Mouse (Mus musculus) CH12.LX (cell line): ENCODE measurements at regions not wholly inside any gene's neighbourhood (a gene's known extent, or its start where the extent isn't known, plus 50 kb on each side); places are given as distances from the start of the nearest gene placed in this dataset.

ENCODE experiments used
- DNase-seq: peaks from one replicate; pipeline ENCODE4 v3.0.0-alpha.2; 2013; ENCODE audit errors: extremely low read depth
- H3K27ac ChIP-seq: 2 replicates; pipeline ENCODE4 v1.5.1; 2012; ENCODE audit warnings: low read depth, mild to moderate bottlenecking, control low read depth, moderate library complexity; ENCODE audit not compliant: insufficient read depth
- H3K27me3 ChIP-seq: replicated peaks from 2 replicates; pipeline ENCODE3; 2012; ENCODE audit warnings: inconsistent platforms
- H3K36me3 ChIP-seq, 2 experiments: replicated peaks in 1 of 2; 2 replicates each; pipeline versions ENCODE3 to v1.6.1; 2012; ENCODE audit warnings: inconsistent platforms in 1 of 2, low read length in 1 of 2, mild to moderate bottlenecking in 1 of 2, mixed read lengths in 1 of 2, moderate library complexity in 1 of 2; ENCODE audit not compliant: control insufficient read depth in 1 of 2, insufficient read depth in 1 of 2
- H3K4me1 ChIP-seq, 2 experiments: 2 replicates each; pipeline ENCODE4 v1.6.1; 2012; ENCODE audit warnings: inconsistent platforms in 1 of 2, moderate library complexity in 1 of 2; ENCODE audit not compliant: insufficient read depth in 2 of 2, control insufficient read depth in 1 of 2
- H3K4me2 ChIP-seq: 2 replicates; pipeline ENCODE4 v1.6.1; 2012; ENCODE audit warnings: low read depth, mild to moderate bottlenecking, control low read depth; ENCODE audit not compliant: poor library complexity, insufficient read depth, severe bottlenecking
- H3K4me3 ChIP-seq, 3 experiments: fragments of 150-350 bp in 1 of 3; sonication (generic) in 1 of 3; replicated peaks in 1 of 3; 2 replicates each; pipeline versions ENCODE3 to v1.5.1; 2011 to 2012; ENCODE audit warnings: low read depth in 2 of 3, low read length in 2 of 3, mild to moderate bottlenecking in 2 of 3, moderate library complexity in 2 of 3, control low read depth in 1 of 3, improper control_type of control experiment in 1 of 3, inconsistent platforms in 1 of 3, mixed read lengths in 1 of 3; ENCODE audit not compliant: poor library complexity in 1 of 3
- H3K79me2 ChIP-seq: replicated peaks from 2 replicates; pipeline ENCODE4 v1.6.1; 2012; ENCODE audit warnings: mild to moderate bottlenecking, moderate library complexity; ENCODE audit not compliant: control insufficient read depth, poor library complexity, insufficient read depth, severe bottlenecking; ENCODE audit errors: extremely low read depth
- H3K9ac ChIP-seq: 2 replicates; pipeline ENCODE4 v1.6.1; 2012; ENCODE audit warnings: low read depth, mild to moderate bottlenecking, control low read depth, moderate library complexity; ENCODE audit not compliant: insufficient read depth
- H3K9me3 ChIP-seq: replicated peaks from 2 replicates; pipeline ENCODE3; 2012; ENCODE audit warnings: low read length, inconsistent platforms, mixed read lengths
- CTCF ChIP-seq, 2 experiments: IDR thresholded peaks in 1 of 2; conservative IDR thresholded peaks in 1 of 2; 2 replicates each; pipeline ENCODE4 v1.5.1; 2011 to 2012; ENCODE audit warnings: low read depth in 2 of 2, low read length in 2 of 2, improper control_type of control experiment in 1 of 2, inconsistent platforms in 1 of 2, mild to moderate bottlenecking in 1 of 2, moderate library complexity in 1 of 2
- E2F4 ChIP-seq: IDR thresholded peaks from 2 replicates; pipeline ENCODE4 v1.6.1; 2011; ENCODE audit warnings: low read depth, low read length, improper control_type of control experiment; ENCODE audit not compliant: insufficient replicate concordance
- ELF1 ChIP-seq: IDR thresholded peaks from 2 replicates; pipeline ENCODE4 v1.6.1; 2014; ENCODE audit warnings: low read depth, mild to moderate bottlenecking, inconsistent platforms, low read length, improper control_type of control experiment
- EP300 ChIP-seq: IDR thresholded peaks from 2 replicates; pipeline ENCODE4 v1.6.1; 2011; ENCODE audit warnings: low read length, improper control_type of control experiment
- ETS1 ChIP-seq: conservative IDR thresholded peaks from 2 replicates; pipeline ENCODE4 v1.6.1; 2012; ENCODE audit warnings: low read depth, mild to moderate bottlenecking, inconsistent platforms, low read length, improper control_type of control experiment, moderate library complexity
- GABPA ChIP-seq: IDR thresholded peaks from 2 replicates; pipeline ENCODE4 v1.6.1; 2012; ENCODE audit warnings: low read depth, low read length, improper control_type of control experiment, inconsistent platforms; ENCODE audit not compliant: insufficient replicate concordance
- IRF4 ChIP-seq: IDR thresholded peaks from 2 replicates; pipeline ENCODE4 v1.6.1; 2014; ENCODE audit warnings: low read depth, mild to moderate bottlenecking, inconsistent platforms, low read length, improper control_type of control experiment
- JUND ChIP-seq: conservative IDR thresholded peaks from 2 replicates; pipeline ENCODE4 v1.6.1; 2011; ENCODE audit warnings: low read depth, low read length, improper control_type of control experiment
- MAX ChIP-seq: IDR thresholded peaks from 2 replicates; pipeline ENCODE4 v1.6.1; 2011; ENCODE audit warnings: low read length, improper control_type of control experiment
- MAZ ChIP-seq: IDR thresholded peaks from 2 replicates; pipeline ENCODE4 v1.6.1; 2012; ENCODE audit warnings: low read depth, mild to moderate bottlenecking, inconsistent platforms, low read length, improper control_type of control experiment, moderate library complexity
- MEF2A ChIP-seq: IDR thresholded peaks from 2 replicates; pipeline ENCODE4 v1.6.1; 2014; ENCODE audit warnings: low read depth, mild to moderate bottlenecking, inconsistent platforms, low read length, improper control_type of control experiment, borderline replicate concordance
- MXI1 ChIP-seq: IDR thresholded peaks from 2 replicates; pipeline ENCODE4 v1.6.1; 2011; ENCODE audit warnings: mild to moderate bottlenecking, low read depth, low read length, improper control_type of control experiment
- MYC ChIP-seq: IDR thresholded peaks from 2 replicates; pipeline ENCODE4 v1.6.1; 2011; ENCODE audit warnings: low read depth, mild to moderate bottlenecking, improper control_type of control experiment, low read length
- NRF1 ChIP-seq: IDR thresholded peaks from 2 replicates; pipeline ENCODE4 v1.6.1; 2014; ENCODE audit warnings: low read depth, mild to moderate bottlenecking, inconsistent platforms, low read length, improper control_type of control experiment, moderate library complexity
- POLR2A ChIP-seq: IDR thresholded peaks from 2 replicates; pipeline ENCODE4 v1.6.1; 2011; ENCODE audit warnings: low read depth, mild to moderate bottlenecking, improper control_type of control experiment, low read length
- POLR2AphosphoS2 ChIP-seq: IDR thresholded peaks from 2 replicates; pipeline ENCODE4 v1.6.1; 2011; ENCODE audit warnings: low read depth, low read length, improper control_type of control experiment
- RAD21 ChIP-seq: IDR thresholded peaks from 2 replicates; pipeline ENCODE4 v1.6.1; 2011; ENCODE audit warnings: low read depth, mild to moderate bottlenecking, low read length, improper control_type of control experiment, moderate library complexity
- SIN3A ChIP-seq: IDR thresholded peaks from 2 replicates; pipeline ENCODE4 v1.6.1; 2012; ENCODE audit warnings: low read length, improper control_type of control experiment, inconsistent platforms
- TBP ChIP-seq: conservative IDR thresholded peaks from 2 replicates; pipeline ENCODE4 v1.6.1; 2011; ENCODE audit warnings: low read depth, low read length, improper control_type of control experiment
- TCF12 ChIP-seq: IDR thresholded peaks from 2 replicates; pipeline ENCODE4 v1.6.1; 2014; ENCODE audit warnings: low read depth, mild to moderate bottlenecking, inconsistent platforms, low read length, improper control_type of control experiment
- UBTF ChIP-seq: IDR thresholded peaks from 2 replicates; pipeline ENCODE4 v1.6.1; 2012; ENCODE audit warnings: low read depth, mild to moderate bottlenecking, inconsistent platforms, low read length, improper control_type of control experiment, moderate library complexity
- USF1 ChIP-seq: IDR thresholded peaks from 2 replicates; pipeline ENCODE4 v1.6.1; 2014; ENCODE audit warnings: low read depth, mild to moderate bottlenecking, inconsistent platforms, low read length, improper control_type of control experiment
- USF2 ChIP-seq: conservative IDR thresholded peaks from 2 replicates; pipeline ENCODE4 v1.6.1; 2011; ENCODE audit warnings: low read depth, low read length, improper control_type of control experiment
- ZMIZ1 ChIP-seq: IDR thresholded peaks from 2 replicates; pipeline ENCODE4 v1.6.1; 2012; ENCODE audit warnings: low read depth, mild to moderate bottlenecking, inconsistent platforms, low read length, improper control_type of control experiment
- ZNF384 ChIP-seq: IDR thresholded peaks from 2 replicates; pipeline ENCODE4 v1.6.1; 2012; ENCODE audit warnings: low read depth, low read length, improper control_type of control experiment, inconsistent platforms
- dilution Hi-C: fragments of 300-500 bp; cut with MboI; formaldehyde crosslinking; loops from 2 replicates; pipeline ENCODE4 v1.14.3; 2020; ENCODE audit warnings: low sequenced_read_pairs; ENCODE audit not compliant: extremely low pct_unique_long_range_greater_than_20kb, extremely low pct_ligation_motif_present
- in situ Hi-C: fragments of 300-500 bp; cut with MboI; formaldehyde crosslinking; loops from 3 replicates; pipeline ENCODE4 v1.14.3; 2019; ENCODE audit warnings: low sequenced_read_pairs, low pct_ligation_motif_present, low pct_unique_long_range_greater_than_20kb, mixed read lengths

- no peak for DNase-seq
- Histone ChIP-seq H3K27ac (no peak overlapping the region), H3K9ac (no peak overlapping the region), H3K9me3 (peaks cover 19% of the 10 kb centered on the region), H3K36me3 (no peaks in the 10 kb centered on the region), H3K4me1 (no peaks in the 10 kb centered on the region), H3K4me3 (no peak overlapping the region)
- TF ChIP-seq POLR2AphosphoS2 (no peak), ETS1 (no peak), ZNF384 (no peak), SIN3A (no peak), POLR2A (no peak), MYC (no peak), TCF12 (no peak), MEF2A (no peak), TBP (no peak), CTCF (conservative IDR thresholded peaks at IDR 0.05 in 1 of 2, IDR thresholded peaks at IDR 0.05 in 1 of 2; ENCODE audit: low read depth in 2 of 2, low read length in 2 of 2) (no peak), NRF1 (no peak), MAX (no peak), RAD21 (no peak), USF2 (no peak), IRF4 (no peak), USF1 (no peak)
- TF ChIP-seq, all 38 proteins: peak for 0
- Histone ChIP-seq H3K79me2 (no peaks in the 10 kb centered on the region), H3K27me3 (no peaks in the 10 kb centered on the region), H3K4me2 (no peak overlapping the region)
- dilution Hi-C loops, result no loop called here
- in situ Hi-C loops, result no loop called here
Measured at GRCm38 (mm10) chr6:139132083-139132679, 369.6 kb downstream of the Rergl start.

GRCm38 (mm10) chr6:139108263-139108662, 393.5 kb downstream of the Rergl start:
- Histone ChIP-seq H3K79me2 (no peaks in the 10 kb centered on the region), H3K9me3 (peaks cover 28% of the 10 kb centered on the region), H3K27ac (no peak overlapping the region), H3K27me3 (no peaks in the 10 kb centered on the region), H3K4me2 (no peak overlapping the region), H3K9ac (no peak overlapping the region), H3K36me3 (no peaks in the 10 kb centered on the region), H3K4me3 (no peak overlapping the region), H3K4me1 (no peaks in the 10 kb centered on the region)
- DNase-seq, result no peak
- TF ChIP-seq JUND (no peak), GABPA (no peak), E2F4 (no peak), POLR2AphosphoS2 (no peak), ZMIZ1 (no peak), MXI1 (no peak), MAX (no peak), ELF1 (no peak), EP300 (no peak), UBTF (no peak), NRF1 (no peak), TCF12 (no peak), TBP (no peak), USF2 (no peak), MEF2A (no peak), MAZ (no peak), CTCF (conservative IDR thresholded peaks at IDR 0.05 in 1 of 2, IDR thresholded peaks at IDR 0.05 in 1 of 2; ENCODE audit: low read depth in 2 of 2, low read length in 2 of 2) (no peak)
- dilution Hi-C loops (no loop called here), in situ Hi-C loops (no loop called here)
